Mouse (Mus musculus): ENCODE measurements around the gene Zfp651.

- no peak for TF ChIP-seq EP300 (IDR thresholded peaks at IDR 0.05)
- TF ChIP-seq CTCF (IDR thresholded peaks at IDR 0.05), result no peak
These were observed 38.6 kb downstream of the Zfp651 start for GRCm38 (mm10) chr9:121797722-121798121.
